Mouse (Mus musculus) CH12.LX (cell line): ENCODE results near the gene Aftph.

ENCODE experiments used
- BHLHE40 ChIP-seq: IDR thresholded peaks from 2 replicates; pipeline ENCODE4 v1.6.1; 2011; ENCODE audit warnings: mild to moderate bottlenecking, low read depth, low read length, improper control_type of control experiment
- CTCF ChIP-seq, 2 experiments: IDR thresholded peaks in 1 of 2; conservative IDR thresholded peaks in 1 of 2; 2 replicates each; pipeline ENCODE4 v1.5.1; 2011 to 2012; ENCODE audit warnings: low read depth in 2 of 2, low read length in 2 of 2, improper control_type of control experiment in 1 of 2, inconsistent platforms in 1 of 2, mild to moderate bottlenecking in 1 of 2, moderate library complexity in 1 of 2
- JUND ChIP-seq: conservative IDR thresholded peaks from 2 replicates; pipeline ENCODE4 v1.6.1; 2011; ENCODE audit warnings: low read depth, low read length, improper control_type of control experiment
- MAX ChIP-seq: IDR thresholded peaks from 2 replicates; pipeline ENCODE4 v1.6.1; 2011; ENCODE audit warnings: low read length, improper control_type of control experiment
- NELFE ChIP-seq: IDR thresholded peaks from 2 replicates; pipeline ENCODE4 v1.6.1; 2011; ENCODE audit warnings: low read depth, low read length, improper control_type of control experiment
- POLR2A ChIP-seq: IDR thresholded peaks from 2 replicates; pipeline ENCODE4 v1.6.1; 2011; ENCODE audit warnings: low read depth, mild to moderate bottlenecking, improper control_type of control experiment, low read length
- ZC3H11A ChIP-seq: IDR thresholded peaks from 2 replicates; pipeline ENCODE4 v1.6.1; 2012; ENCODE audit warnings: low read depth, mild to moderate bottlenecking, inconsistent platforms, low read length, improper control_type of control experiment

DNA sequence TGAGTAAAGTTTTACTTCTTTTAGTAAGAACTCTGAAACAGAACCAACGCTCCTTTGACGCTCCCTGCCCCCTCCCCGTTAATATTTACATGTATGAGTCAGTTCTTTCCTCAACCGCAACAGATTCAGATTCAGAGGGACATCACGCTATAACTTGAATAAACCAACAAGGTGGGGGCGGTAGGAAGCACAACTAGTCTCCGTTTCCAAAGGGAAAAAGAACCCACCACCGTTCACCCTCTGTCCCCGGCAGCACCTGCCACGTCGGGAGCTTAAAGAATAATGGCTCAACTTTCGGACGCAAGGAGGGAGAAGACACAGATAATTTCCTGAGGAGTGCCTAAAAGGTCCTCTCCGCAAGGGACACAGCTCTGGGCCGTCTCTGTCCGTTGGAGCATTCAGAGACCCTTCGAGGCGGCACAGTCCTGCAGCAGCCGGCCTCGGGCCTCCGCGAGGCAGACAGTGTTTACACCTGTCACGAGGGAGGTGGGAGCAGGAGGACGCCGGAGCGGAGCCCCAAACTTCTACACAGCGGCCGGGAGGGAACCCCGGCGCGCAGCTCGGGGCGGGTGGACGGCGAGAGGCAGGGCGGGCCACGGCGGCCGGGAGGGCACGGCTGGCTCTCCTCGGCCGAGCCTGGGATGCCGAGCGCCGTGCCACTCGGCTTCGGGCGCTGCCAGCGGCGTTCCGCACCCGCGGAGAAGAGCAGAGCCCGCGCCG, 748 bp downstream of the Aftph start:
- TF ChIP-seq CTCF (conservative IDR thresholded peaks at IDR 0.05 in 1 of 2, IDR thresholded peaks at IDR 0.05 in 1 of 2; ENCODE audit: low read depth in 2 of 2, low read length in 2 of 2) (no peak), POLR2A (no peak), JUND (peak; percentile 63; the same call in 1 of the 2 replicates), NELFE (peak; percentile 17; the same call in 1 of the 2 replicates), BHLHE40 (peak; percentile 46), MAX (peak; percentile 44; the same call in 1 of the 2 replicates), ZC3H11A (no peak)
